Mouse (Mus musculus) E14TG2a.4 (cell line): ENCODE results near the gene Onecut3.

ENCODE experiments used
- H3K27me3 ChIP-seq: 2 replicates; pipeline ENCODE4 v1.6.1; 2014; ENCODE audit warnings: low read length, control low read depth; ENCODE audit not compliant: insufficient read depth
- H3K36me3 ChIP-seq: 2 replicates; pipeline ENCODE4 v1.6.1; 2014; ENCODE audit warnings: low read length, control low read depth; ENCODE audit not compliant: insufficient read depth
- H3K4me1 ChIP-seq: replicated peaks from 2 replicates; pipeline ENCODE4 v1.6.1; 2014; ENCODE audit warnings: low read depth, low read length, control low read depth
- H3K4me3 ChIP-seq: replicated peaks from 2 replicates; pipeline ENCODE4 v1.5.1; 2014; ENCODE audit warnings: mild to moderate bottlenecking, low read length
- H3K9me3 ChIP-seq: 2 replicates; pipeline ENCODE4 v1.6.1; 2014; ENCODE audit warnings: low read length, control low read depth
- CTCF ChIP-seq: conservative IDR thresholded peaks from 2 replicates; pipeline ENCODE4 v1.5.1; 2014; ENCODE audit warnings: low read length
- NANOG ChIP-seq: IDR thresholded peaks from 2 replicates; pipeline ENCODE4 v1.6.1; 2014; ENCODE audit warnings: borderline replicate concordance, low read length, mixed read lengths
- POU5F1 ChIP-seq: IDR thresholded peaks from 2 replicates; pipeline ENCODE4 v1.6.1; 2014; ENCODE audit warnings: low read length, borderline replicate concordance

Gene Onecut3

DNA sequence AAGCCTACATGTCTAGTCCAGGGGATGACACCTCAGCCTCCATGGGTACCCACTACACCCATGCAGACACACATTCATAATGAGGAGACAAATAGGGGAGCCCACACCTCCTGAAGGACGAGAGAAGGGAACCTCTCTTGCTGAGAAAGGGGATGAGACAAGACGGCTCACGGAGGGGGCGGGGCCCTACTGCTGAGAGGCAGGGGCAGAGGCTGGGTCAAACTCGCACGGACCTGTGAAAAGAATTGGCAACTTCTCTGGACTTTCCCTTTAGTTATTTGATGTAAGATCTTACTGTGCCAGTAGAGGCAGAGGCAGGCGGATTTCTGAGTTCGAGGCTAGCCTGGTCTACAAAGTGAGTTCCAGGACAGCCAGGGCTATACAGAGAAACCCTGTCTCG, 57.7 kb downstream of the Onecut3 start:
- H3K4me3 ChIP-seq, result no peak overlapping the region
- peaks cover 83% of the 10 kb centered on the region for H3K4me1 ChIP-seq
- no peaks in the 10 kb centered on the region for H3K9me3 ChIP-seq
- no peak for TF ChIP-seq POU5F1
- no peak for TF ChIP-seq CTCF
- no peak for TF ChIP-seq NANOG
- H3K27me3 ChIP-seq, result no peaks in the 10 kb centered on the region
- H3K36me3 ChIP-seq, result peaks cover 68% of the 10 kb centered on the region

GRCm38 (mm10) chr10:80553575-80553974, 58.9 kb downstream of the Onecut3 start:
- TF ChIP-seq CTCF (no peak), POU5F1 (no peak), NANOG (no peak)
- Histone ChIP-seq H3K9me3 (no peaks in the 10 kb centered on the region), H3K4me3 (no peak overlapping the region), H3K36me3 (peaks cover 67% of the 10 kb centered on the region), H3K4me1 (peaks cover 83% of the 10 kb centered on the region), H3K27me3 (no peaks in the 10 kb centered on the region)

GRCm38 (mm10) chr10:80553997-80554396, 59.4 kb downstream of the Onecut3 start:
- Histone ChIP-seq H3K4me3 (no peak overlapping the region), H3K27me3 (no peaks in the 10 kb centered on the region)
- TF ChIP-seq CTCF (no peak), NANOG (no peak), POU5F1 (no peak)

DNA sequence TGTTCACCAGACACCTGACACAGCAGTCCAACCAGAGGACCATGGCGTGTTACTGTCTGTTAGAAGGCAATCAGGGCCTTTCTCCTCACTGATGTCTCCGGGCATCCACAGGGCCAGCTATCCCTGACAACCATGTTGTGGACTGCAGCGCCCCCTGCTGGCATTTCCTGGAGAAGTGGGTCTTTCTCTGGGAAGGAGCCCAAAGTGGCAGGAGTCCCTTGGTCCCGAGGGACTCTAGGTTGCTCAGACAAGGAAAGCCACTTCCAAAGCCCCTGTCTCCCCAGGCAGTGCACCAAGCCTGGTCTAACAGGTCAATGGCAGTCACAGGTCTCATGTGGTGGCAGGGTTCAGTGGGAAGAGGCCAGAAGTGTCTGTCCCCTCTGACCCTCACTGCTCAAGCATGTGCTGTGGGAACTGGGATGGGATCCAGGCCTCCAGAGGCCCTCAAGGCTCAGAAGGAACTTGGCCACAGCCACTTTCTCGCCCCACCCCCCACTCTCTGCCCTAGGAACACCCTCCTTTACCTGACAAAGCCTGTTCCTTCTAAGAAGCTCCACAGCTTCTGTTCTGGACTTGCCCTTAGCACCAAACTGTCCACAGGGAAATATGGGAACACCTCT, 62.8 kb downstream of the Onecut3 start:
- peak overlapping the region; percentile 20; the same call in 1 of the 2 replicates for H3K4me3 ChIP-seq
- H3K36me3 ChIP-seq, result peaks cover 47% of the 10 kb centered on the region
- TF ChIP-seq NANOG (no peak), CTCF (peak; percentile 75)
- H3K27me3 ChIP-seq, result no peaks in the 10 kb centered on the region
- no peaks in the 10 kb centered on the region for H3K9me3 ChIP-seq
- H3K4me1 ChIP-seq, result peaks cover 78% of the 10 kb centered on the region

More at GRCm38 (mm10) chr10:80553997-80554396, 59.4 kb downstream of the Onecut3 start:
- H3K9me3 ChIP-seq, result no peaks in the 10 kb centered on the region
- H3K36me3 ChIP-seq, result peaks cover 63% of the 10 kb centered on the region
- H3K4me1 ChIP-seq, result peaks cover 83% of the 10 kb centered on the region

- Histone ChIP-seq H3K4me1 (peaks cover 67% of the 10 kb centered on the region), H3K9me3 (no peaks in the 10 kb centered on the region), H3K4me3 (no peak overlapping the region), H3K36me3 (peaks cover 39% of the 10 kb centered on the region), H3K27me3 (no peaks in the 10 kb centered on the region)
- no peak for TF ChIP-seq POU5F1
- no peak for TF ChIP-seq CTCF
- no peak for TF ChIP-seq NANOG
Measured at GRCm38 (mm10) chr10:80559431-80559830, 64.8 kb downstream of the Onecut3 start.

DNA sequence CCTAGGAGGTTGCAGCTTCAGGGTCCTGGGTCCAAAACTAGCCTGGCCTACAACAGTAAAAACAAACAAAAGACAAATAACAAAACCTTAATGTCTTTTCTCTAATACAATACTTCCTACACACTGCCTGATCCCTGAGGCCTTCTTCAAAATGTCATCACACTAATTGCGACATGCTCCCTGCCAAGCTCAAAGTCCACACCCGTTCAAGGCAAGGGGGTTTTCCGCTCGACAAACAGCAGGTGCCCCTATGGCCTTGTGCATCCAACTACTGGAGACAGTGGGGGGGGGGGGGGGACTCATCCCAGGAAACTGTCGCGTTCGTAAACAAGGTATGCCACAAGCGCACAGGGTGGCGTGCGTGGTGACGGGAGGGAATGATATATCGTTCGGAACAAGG, 66.0 kb downstream of the Onecut3 start:
- Histone ChIP-seq H3K36me3 (peaks cover 41% of the 10 kb centered on the region), H3K4me1 (peaks cover 69% of the 10 kb centered on the region), H3K27me3 (no peaks in the 10 kb centered on the region), H3K9me3 (no peaks in the 10 kb centered on the region), H3K4me3 (peak overlapping the region; percentile 100)
- TF ChIP-seq CTCF (no peak), NANOG (no peak)

- H3K4me1 ChIP-seq, result peaks cover 75% of the 10 kb centered on the region
- no peaks in the 10 kb centered on the region for H3K9me3 ChIP-seq
- TF ChIP-seq CTCF (peak; percentile 73), POU5F1 (no peak), NANOG (no peak)
- no peaks in the 10 kb centered on the region for H3K27me3 ChIP-seq
- peak within 1 kb of the TSS; percentile 100 for H3K4me3 ChIP-seq
- H3K36me3 ChIP-seq, result peaks cover 46% of the 10 kb centered on the region
Measured at GRCm38 (mm10) chr10:80561116-80561944, 66.7 kb downstream of the Onecut3 start, which contains the start of gene Rexo1. Gene Rexo1 (minus strand): TSS chr10:80561560.

- no peaks in the 10 kb centered on the region for H3K27me3 ChIP-seq
- TF ChIP-seq CTCF, result peak; percentile 90
- TF ChIP-seq NANOG, result no peak
- no peak for TF ChIP-seq POU5F1
- peaks cover 84% of the 10 kb centered on the region for H3K4me1 ChIP-seq
- peak overlapping the region; percentile 46 for H3K4me3 ChIP-seq
- H3K36me3 ChIP-seq, result peaks cover 45% of the 10 kb centered on the region
- H3K9me3 ChIP-seq, result no peaks in the 10 kb centered on the region
Measured at GRCm38 (mm10) chr10:80566375-80567092, 71.9 kb downstream of the Onecut3 start.
